Mouse (Mus musculus) liver, postnatal 0 days (tissue): Measurements from ENCODE around the gene Pde10a.

Source experiments
- CTCF ChIP-seq: sonication (generic); IDR thresholded peaks from 2 replicates; pipeline ENCODE4 v1.5.1; 2016; ENCODE audit warnings: antibody characterized with exemption, low read depth
- EP300 ChIP-seq: IDR thresholded peaks from 2 replicates; pipeline ENCODE4 v1.6.1; 2016; ENCODE audit warnings: antibody characterized with exemption, low read depth, mild to moderate bottlenecking

- TF ChIP-seq CTCF (no peak), EP300 (no peak)
These were observed 449.3 kb downstream of the Pde10a start for GRCm38 (mm10) chr17:8974423-8974822.
